Mouse (Mus musculus) MEL (cell line): ENCODE results near the gene Tspan8. TPM values are rescaled to one million over a fixed set of nuclear protein-coding genes. Genes with fewer than 3 reads are reported as not detected.
"Not testable (repeated sequence)": the region's sequence is repeated elsewhere in the genome, so short reads cannot be mapped to it uniquely, and the experiment has no call there.

Experiments used
- DNase-seq: peaks from one replicate; pipeline ENCODE4 v3.0.0; 2011; ENCODE audit warnings: low read depth, low spot score
- H3K27ac ChIP-seq: 2 replicates; pipeline ENCODE4 v1.5.1; 2012; ENCODE audit warnings: low read depth, mild to moderate bottlenecking, control low read depth, low read length, moderate library complexity; ENCODE audit not compliant: control insufficient read depth
- H3K27me3 ChIP-seq, 2 experiments: fragments of 150-350 bp in 1 of 2; sonication (generic) in 1 of 2; 2 replicates each; pipeline ENCODE4 v1.6.1; 2012; ENCODE audit warnings: low read length in 2 of 2, mild to moderate bottlenecking in 2 of 2, improper control_type of control experiment in 1 of 2, moderate library complexity in 1 of 2; ENCODE audit not compliant: insufficient read depth in 2 of 2, control insufficient read depth in 1 of 2
- H3K36me3 ChIP-seq, 2 experiments: 2 replicates each; pipeline ENCODE4 v1.6.1; 2012 to 2014; ENCODE audit warnings: low read length in 2 of 2, improper control_type of control experiment in 1 of 2, inconsistent platforms in 1 of 2, mild to moderate bottlenecking in 1 of 2; ENCODE audit not compliant: insufficient read depth in 2 of 2, control insufficient read depth in 1 of 2
- H3K4me1 ChIP-seq, 2 experiments: fragments of 150-350 bp in 1 of 2; sonication (generic) in 1 of 2; 2 replicates each; pipeline ENCODE4 v1.6.1; 2012; ENCODE audit warnings: low read length in 2 of 2, improper control_type of control experiment in 1 of 2, mild to moderate bottlenecking in 1 of 2; ENCODE audit not compliant: insufficient read depth in 2 of 2, control insufficient read depth in 1 of 2
- H3K4me3 ChIP-seq, 2 experiments: fragments of 150-350 bp in 1 of 2; sonication (generic) in 1 of 2; 2 replicates each; pipeline ENCODE4 v1.5.1; 2012; ENCODE audit warnings: low read depth in 2 of 2, low read length in 2 of 2, mild to moderate bottlenecking in 2 of 2, moderate library complexity in 2 of 2, control low read depth in 1 of 2, improper control_type of control experiment in 1 of 2; ENCODE audit not compliant: control insufficient read depth in 1 of 2, insufficient read depth in 1 of 2
- H3K79me2 ChIP-seq: 2 replicates; pipeline ENCODE4 v1.6.1; 2012; ENCODE audit warnings: mild to moderate bottlenecking, low read length, moderate library complexity; ENCODE audit not compliant: control insufficient read depth, poor library complexity, insufficient read depth
- H3K9ac ChIP-seq: 2 replicates; pipeline ENCODE4 v1.6.1; 2012; ENCODE audit warnings: low read depth, mild to moderate bottlenecking, control low read depth, low read length, moderate library complexity; ENCODE audit not compliant: control insufficient read depth, poor library complexity, severe bottlenecking
- H3K9me3 ChIP-seq: fragments of 150-350 bp; sonication (generic); replicated peaks from 2 replicates; pipeline ENCODE4 v1.6.1; 2012; ENCODE audit warnings: mild to moderate bottlenecking, low read length, improper control_type of control experiment, moderate library complexity; ENCODE audit not compliant: insufficient read depth
- CHD2 ChIP-seq: IDR thresholded peaks from 2 replicates; pipeline ENCODE4 v1.6.1; 2011; ENCODE audit warnings: low read length, improper control_type of control experiment
- E2F4 ChIP-seq: IDR thresholded peaks from 2 replicates; pipeline ENCODE4 v1.6.1; 2011; ENCODE audit warnings: low read depth, low read length, improper control_type of control experiment, borderline replicate concordance
- EP300 ChIP-seq, 2 experiments: IDR thresholded peaks; 2 replicates each; pipeline ENCODE4 v1.6.1; 2011; ENCODE audit warnings: improper control_type of control experiment in 2 of 2, low read length in 2 of 2, low read depth in 1 of 2, mild to moderate bottlenecking in 1 of 2
- ETS1 ChIP-seq: IDR thresholded peaks from 2 replicates; pipeline ENCODE4 v1.6.1; 2012; ENCODE audit warnings: low read depth, mild to moderate bottlenecking, inconsistent platforms, low read length, improper control_type of control experiment, moderate library complexity
- GABPA ChIP-seq: IDR thresholded peaks from 2 replicates; pipeline ENCODE4 v1.6.1; 2012; ENCODE audit warnings: low read depth, mild to moderate bottlenecking, inconsistent platforms, low read length, improper control_type of control experiment, moderate library complexity
- GATA1 ChIP-seq: IDR thresholded peaks from 2 replicates; pipeline ENCODE4 v1.6.1; 2011; ENCODE audit warnings: low read depth, low read length, improper control_type of control experiment
- JUND ChIP-seq: IDR thresholded peaks from 2 replicates; pipeline ENCODE4 v1.6.1; 2011; ENCODE audit warnings: low read depth, mild to moderate bottlenecking, improper control_type of control experiment, low read length
- MAFK ChIP-seq: IDR thresholded peaks from 2 replicates; pipeline ENCODE4 v1.6.1; 2011; ENCODE audit warnings: low read depth, mild to moderate bottlenecking, low read length, improper control_type of control experiment, borderline replicate concordance
- MAX ChIP-seq: IDR thresholded peaks from 2 replicates; pipeline ENCODE4 v1.6.1; 2011; ENCODE audit warnings: low read length, improper control_type of control experiment
- MXI1 ChIP-seq: IDR thresholded peaks from 2 replicates; pipeline ENCODE4 v1.6.1; 2011; ENCODE audit warnings: mild to moderate bottlenecking, low read depth, low read length, improper control_type of control experiment
- MYB ChIP-seq: IDR thresholded peaks from 2 replicates; pipeline ENCODE4 v1.6.1; 2011; ENCODE audit warnings: mild to moderate bottlenecking, low read depth, low read length, improper control_type of control experiment
- NELFE ChIP-seq: IDR thresholded peaks from 2 replicates; pipeline ENCODE4 v1.6.1; 2011; ENCODE audit warnings: low read depth, low read length, improper control_type of control experiment
- NRF1 ChIP-seq: IDR thresholded peaks from 2 replicates; pipeline ENCODE4 v1.6.1; 2014; ENCODE audit warnings: low read depth, mild to moderate bottlenecking, inconsistent platforms, low read length, improper control_type of control experiment, moderate library complexity; ENCODE audit not compliant: poor library complexity, insufficient read depth, severe bottlenecking
- RCOR1 ChIP-seq: IDR thresholded peaks from 2 replicates; pipeline ENCODE4 v1.6.1; 2012; ENCODE audit warnings: low read depth, mild to moderate bottlenecking, inconsistent platforms, low read length, improper control_type of control experiment
- SIN3A ChIP-seq: IDR thresholded peaks from 2 replicates; pipeline ENCODE4 v1.6.1; 2012; ENCODE audit warnings: low read length, improper control_type of control experiment, inconsistent platforms
- SMC3 ChIP-seq: IDR thresholded peaks from 2 replicates; pipeline ENCODE4 v1.6.1; 2011; ENCODE audit warnings: low read depth, low read length, improper control_type of control experiment
- ZC3H11A ChIP-seq: IDR thresholded peaks from 2 replicates; pipeline ENCODE4 v1.6.1; 2012; ENCODE audit warnings: low read depth, mild to moderate bottlenecking, inconsistent platforms, low read length, improper control_type of control experiment
- ZKSCAN1 ChIP-seq: IDR thresholded peaks from 2 replicates; pipeline ENCODE4 v1.6.1; 2012; ENCODE audit warnings: low read depth, mild to moderate bottlenecking, inconsistent platforms, low read length, improper control_type of control experiment, moderate library complexity
- ZMIZ1 ChIP-seq: IDR thresholded peaks from 2 replicates; pipeline ENCODE4 v1.6.1; 2012; ENCODE audit warnings: low read depth, mild to moderate bottlenecking, inconsistent platforms, low read length, improper control_type of control experiment, moderate library complexity
- ZNF384 ChIP-seq: IDR thresholded peaks from 2 replicates; pipeline ENCODE4 v1.6.1; 2012; ENCODE audit warnings: low read depth, mild to moderate bottlenecking, inconsistent platforms, low read length, improper control_type of control experiment
- polyA plus RNA-seq, 2 experiments: library from polyadenylated mRNA; stranded (reverse) in 1 of 2; unstranded in 1 of 2; fragments of >175 nt in 1 of 2; fragments of >200 nt in 1 of 2; gene quantifications; 2 replicates each; pipeline versions ENCODE4 v1.2.1 to v1.2.4; 2012; ENCODE audit warnings: low replicate concordance in 2 of 2, low read depth in 1 of 2; ENCODE audit not compliant: insufficient read length in 2 of 2, insufficient read depth in 1 of 2, missing spikeins in 1 of 2
- total RNA-seq: library from RNA; depleted of rRNA; stranded (reverse); fragments of 300-350 nt; gene quantifications from 2 replicates; pipeline ENCODE4 v1.2.3, GENCODE M21; 2012

The Tspan8 gene
- total and polyA plus RNA-seq, 3 experiments, result 6.4 to 16.9 TPM; not detected in 1

GRCm38 (mm10) chr10:115796072-115796788 is 20.4 kb upstream of the Tspan8 start:
- Histone ChIP-seq H3K4me1 (no peaks in the 10 kb centered on the region), H3K27me3 (no peaks in the 10 kb centered on the region; a peak in 1 of 4 replicates), H3K79me2 (no peaks in the 10 kb centered on the region), H3K9ac (no peak overlapping the region), H3K9me3 (no peaks in the 10 kb centered on the region), H3K4me3 (no peak overlapping the region), H3K36me3 (no peaks in the 10 kb centered on the region), H3K27ac (no peak overlapping the region)
- DNase-seq, result no peak
- TF ChIP-seq NELFE (no peak), E2F4 (no peak), MXI1 (no peak), JUND (no peak), MYB (no peak), ZNF384 (no peak), EP300 (IDR thresholded peaks at IDR 0.05; ENCODE audit: low read depth in 1 of 2, low read length in 2 of 2) (no peak), ZC3H11A (no peak), ETS1 (no peak), ZMIZ1 (no peak), MAX (no peak), RCOR1 (no peak), SMC3 (no peak), ZKSCAN1 (no peak), NRF1 (no peak), CHD2 (no peak), GATA1 (no peak), SIN3A (no peak)

GRCm38 (mm10) chr10:115801464-115801863 is 15.2 kb upstream of the Tspan8 start:
- H3K27me3 ChIP-seq, result no peaks in the 10 kb centered on the region; a peak in 1 of 4 replicates
- H3K9ac ChIP-seq, result no peak overlapping the region
- DNase-seq, result no peak
- H3K36me3 ChIP-seq, result peaks cover 0 to 20% of the 10 kb centered on the region in 2 experiments; a peak in 2 of 4 replicates
- no peaks in the 10 kb centered on the region for H3K79me2 ChIP-seq
- no peaks in the 10 kb centered on the region for H3K9me3 ChIP-seq
- H3K4me3 ChIP-seq, result no peak overlapping the region
- TF ChIP-seq ZC3H11A (no peak), MYB (no peak), EP300 (IDR thresholded peaks at IDR 0.05; ENCODE audit: low read depth in 1 of 2, low read length in 2 of 2) (no peak), SMC3 (no peak), MXI1 (no peak), GABPA (no peak), MAFK (no peak)
- peaks cover 0 to 12% of the 10 kb centered on the region in 2 experiments; a peak in 2 of 4 replicates for H3K4me1 ChIP-seq
- H3K27ac ChIP-seq, result no peak overlapping the region

GRCm38 (mm10) chr10:115803013-115803412 is 13.6 kb upstream of the Tspan8 start:
- not testable (repeated sequence) for H3K27ac ChIP-seq, H3K9ac ChIP-seq

More at GRCm38 (mm10) chr10:115803013-115803412, 13.6 kb upstream of the Tspan8 start:
- H3K27me3 ChIP-seq, H3K4me3 ChIP-seq, H3K9me3 ChIP-seq, H3K79me2 ChIP-seq: not testable (repeated sequence)
- H3K36me3 ChIP-seq, result peaks cover 0 to 21% of the 10 kb centered on the region in 2 experiments; a peak in 2 of 4 replicates
- H3K4me1 ChIP-seq, result peaks cover 0 to 14% of the 10 kb centered on the region in 2 experiments; a peak in 2 of 4 replicates
- DNase-seq, result peak; percentile 12
